In the genomic region with DNA sequence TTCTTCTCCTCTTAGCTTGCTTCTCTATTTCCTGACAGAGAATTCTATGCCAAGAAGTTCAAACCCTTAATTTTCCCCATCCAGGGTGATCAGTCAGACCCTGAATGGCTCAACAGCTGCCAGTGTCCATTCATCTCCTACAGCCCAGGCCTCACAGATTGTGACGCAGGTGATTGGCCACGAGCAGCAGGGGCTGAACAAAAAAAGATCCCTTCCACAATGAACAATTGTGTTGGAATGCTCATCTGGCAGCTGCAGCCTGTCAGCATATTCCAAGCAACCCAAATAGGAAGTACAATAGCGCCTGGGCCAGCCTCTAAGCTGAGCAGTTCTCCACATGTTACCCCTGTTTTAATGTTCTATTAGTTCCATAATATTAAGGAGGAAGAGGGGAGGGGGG, we compare ENCODE assay signal across 13 mouse cellular contexts. TPM values are rescaled to one million over a fixed set of nuclear protein-coding genes. Genes with fewer than 3 reads are reported as not detected.
DNase-seq lines count a peak whose midpoint lies in the region; ATAC-seq and TF ChIP-seq lines count a peak whose summit lies in the region.
"Had no signal": no experiment of that assay in that cellular context is flagged by ENCODE, and none has a peak within 500 bp of the region (broad histone marks: within the 10 kb centered on the region; RNA-seq: fewer than 3 reads in every experiment).

No protein-coding gene starts in this region.

- intact Hi-C loops in gastrocnemius, adult 2 months (cut with DNase I): no loop called here

- H3K79me2 ChIP-seq in myocyte (ENCODE audit: control insufficient read depth, insufficient read depth): peaks cover 2% of the 10 kb centered on the region

- peak; percentile 82 for TF ChIP-seq POLR2A in myocyte (IDR thresholded peaks at IDR 0.05; ENCODE audit: insufficient read length, low read depth)

- WGBS in forebrain, embryonic 16.5 days: 11% methylated on average over 3 of the region's 3 CpGs

- no peak overlapping the region for H3K9ac ChIP-seq in forebrain, embryonic 16.5 days (replicated peaks; ENCODE audit: low read depth, low read length)
- H3K9ac ChIP-seq: liver, embryonic 13.5 days had no signal

- no peak overlapping the region for H3K4me3 ChIP-seq in gastrocnemius, adult 2 months
- no peak overlapping the region for H3K4me3 ChIP-seq in forebrain, embryonic 16.5 days (replicated peaks; ENCODE audit: low read length)
- H3K4me3 ChIP-seq in myocyte: no peak overlapping the region
- H3K4me3 ChIP-seq: liver, embryonic 13.5 days; megakaryocyte, embryonic 14.5 days had no signal

- peak; percentile 43; the same call in 1 of the 2 replicates for ATAC-seq in forebrain, embryonic 16.5 days
- ATAC-seq in inflammation-experienced regulatory T-cells, adult 6 months: no peak

- no peaks in the 10 kb centered on the region for H3K36me3 ChIP-seq in forebrain, embryonic 16.5 days (ENCODE audit: control insufficient read depth, insufficient read depth)
- H3K36me3 ChIP-seq in myocyte (ENCODE audit: control insufficient read depth, insufficient read depth): peaks cover 20% of the 10 kb centered on the region
- H3K36me3 ChIP-seq: liver, embryonic 13.5 days had no signal

- no peak overlapping the region for H3ac ChIP-seq in myocyte (ENCODE audit: control insufficient read depth, insufficient read length)

- TF ChIP-seq CTCF in gastrocnemius, adult 2 months (IDR thresholded peaks at IDR 0.05): no peak

- H3K27ac ChIP-seq in gastrocnemius, adult 2 months: no peak overlapping the region
- H3K27ac ChIP-seq in forebrain, embryonic 16.5 days (ENCODE audit: low read length): no peak overlapping the region
- H3K27ac ChIP-seq: liver, embryonic 13.5 days had no signal

- DNase-seq in gastrocnemius, postnatal 25 days: peak; percentile 10
- no peak for DNase-seq in gastrocnemius, adult 2 months
- DNase-seq in NIH3T3 (ENCODE audit: low read depth): peak; percentile 75
- DNase-seq in lung, postnatal 25 days (ENCODE audit: low spot score): no peak
- no peak for DNase-seq in cerebellum, adult 8-10 months
- DNase-seq: cerebellum, postnatal 25 days; liver, embryonic 13.5 days had no signal

- H3K27me3 ChIP-seq in forebrain, embryonic 16.5 days (replicated peaks; ENCODE audit: control insufficient read depth, insufficient read depth, low read length): no peaks in the 10 kb centered on the region
- no peaks in the 10 kb centered on the region for H3K27me3 ChIP-seq in myocyte (ENCODE audit: control insufficient read depth, insufficient read depth, insufficient read length)
- H3K27me3 ChIP-seq: liver, embryonic 13.5 days; megakaryocyte, embryonic 14.5 days had no signal

- no peak overlapping the region for H3K4me2 ChIP-seq in forebrain, embryonic 16.5 days (ENCODE audit: low read length)
- H3K4me2 ChIP-seq in myocyte (ENCODE audit: low read depth): peak overlapping the region; percentile 21
- H3K4me2 ChIP-seq: liver, embryonic 13.5 days had no signal

- H3K4me1 ChIP-seq in forebrain, embryonic 16.5 days (replicated peaks; ENCODE audit: control insufficient read depth, insufficient read depth, low read length): no peaks in the 10 kb centered on the region
- H3K4me1 ChIP-seq: liver, embryonic 13.5 days; megakaryocyte, embryonic 14.5 days had no signal

- H3K9me3 ChIP-seq in forebrain, embryonic 16.5 days (ENCODE audit: control insufficient read depth, low read length): no peaks in the 10 kb centered on the region
- H3K9me3 ChIP-seq: liver, embryonic 13.5 days; megakaryocyte, embryonic 14.5 days had no signal

TF ChIP-seq in myocyte, 11 proteins besides CTCF, POLR2A, EP300 and RAD21:
- TF ChIP-seq TCF12 (IDR thresholded peaks at IDR 0.05; ENCODE audit: insufficient read depth, poor library complexity, severe bottlenecking) (peak; percentile 61), MYOG (IDR thresholded peaks at IDR 0.05; ENCODE audit: control insufficient read depth in 1 of 3, insufficient read depth in 1 of 3, insufficient read length in 2 of 3, low read depth in 2 of 3) (peak in 2 of 3 experiments; percentile 67 to 78), USF1 (IDR thresholded peaks at IDR 0.05; ENCODE audit: low read depth) (no peak), TCF3 (IDR thresholded peaks at IDR 0.05; ENCODE audit: insufficient read length, low read depth) (peak; percentile 42), POLR2AphosphoS2 (IDR thresholded peaks at IDR 0.05; ENCODE audit: insufficient read length, low read depth) (peak; percentile 100), E2F4 (IDR thresholded peaks at IDR 0.05; ENCODE audit: insufficient read depth) (no peak), MYOD1 (IDR thresholded peaks at IDR 0.05; ENCODE audit: control insufficient read depth in 1 of 3, insufficient read length in 2 of 3, low read depth in 2 of 3) (peak; percentile 77 to 95 (median 92))

RNA-seq across cellular contexts. Expression of gene Il17a, which starts 52.7 kb away (rescaled TPM):
- not detected for total RNA-seq in gastrocnemius, postnatal 25 days (2021)
- total RNA-seq in gastrocnemius, adult 2 months (2021): not detected
- not detected in 2 replicates for polyA plus RNA-seq in forebrain, embryonic 16.5 days (2015; fragmentation: Nextera tagmentation; extraction: Ambion mirVana)
- polyA plus RNA-seq in myocyte (2012; fragmentation: generic; extraction: Trizol): not detected
- polyA plus RNA-seq in inflammation-experienced regulatory T-cells, adult 6 months (2017; shearing (Covaris generic)): under 1 TPM in 1 of 3 experiments, not detected in 2; 0.30 TPM
- total RNA-seq: hematopoietic stem cell, adult 5-6 weeks; layer of hippocampus, adult 8-10 months had no signal
- polyA plus RNA-seq: liver, embryonic 13.5 days had no signal

Comparison
In these comparisons a context has a peak if more than half of its experiments do, and no peak if none do; other contexts are left out.
1. DNase-seq: peak in gastrocnemius, postnatal 25 days (single experiment) and NIH3T3 (single experiment); none in gastrocnemius, adult 2 months (single experiment), lung, postnatal 25 days (single experiment) and cerebellum, adult 8-10 months (single experiment).